Mouse (Mus musculus) T-helper 1 cell (primary cell): ENCODE data around the gene Spocd1.

ENCODE experiments used
- in situ Hi-C: fragments of 300-600 bp; cut with MboI, MseI; formaldehyde crosslinking; loops from one replicate; pipeline ENCODE4 v1.15.1; 2025; ENCODE audit warnings: high pct_unique_total_duplicates

The Spocd1 gene

GRCm38 (mm10) chr4:130002157-130002556 lies 73.1 kb downstream of the Spocd1 start:
- in situ Hi-C loops, result no loop called here

DNA sequence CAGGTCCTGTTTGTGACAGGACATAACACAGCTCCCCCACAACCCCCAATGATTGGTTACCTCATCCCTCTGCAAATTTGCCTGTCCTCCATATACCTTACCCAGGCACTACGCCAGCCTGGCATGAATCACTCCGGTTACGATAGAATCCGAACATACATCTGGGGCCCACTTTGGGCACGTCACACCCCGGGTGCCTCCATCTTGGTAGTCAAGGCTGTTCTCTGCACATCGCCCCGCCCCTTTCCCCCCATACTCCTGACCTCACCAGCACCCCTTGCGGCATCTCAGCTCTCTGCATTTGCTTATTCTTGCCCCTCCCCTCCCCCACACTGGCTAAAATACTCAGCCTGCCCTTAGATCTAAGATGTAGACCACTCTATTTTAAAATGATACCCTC lies 76.5 kb downstream of the Spocd1 start:
- in situ Hi-C loops, result no loop called here

DNA sequence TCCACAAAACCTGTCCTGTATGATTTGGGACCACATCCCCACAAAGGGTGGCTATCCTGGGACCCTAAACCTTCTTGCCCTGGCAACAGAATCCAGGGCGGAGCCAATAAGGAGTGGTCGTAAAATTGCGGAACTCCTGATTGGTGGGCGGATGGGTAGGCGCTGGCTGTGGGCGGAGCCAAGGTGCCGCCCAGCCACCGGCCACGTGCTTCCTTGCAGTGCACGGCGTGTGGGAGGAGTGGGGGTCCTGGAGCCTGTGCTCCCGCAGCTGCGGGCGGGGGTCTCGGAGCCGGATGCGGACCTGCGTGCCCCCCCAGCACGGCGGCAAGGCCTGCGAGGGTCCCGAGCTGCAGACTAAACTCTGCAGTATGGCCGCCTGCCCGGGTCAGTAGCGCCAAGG lies 77.5 kb downstream of the Spocd1 start:
- in situ Hi-C loops, result no loop called here
